Mouse (Mus musculus): ENCODE results near the gene Epn2. TPM values are rescaled to one million over a fixed set of nuclear protein-coding genes. Genes with fewer than 3 reads are reported as not detected.

Gene Epn2
- total and polyA plus RNA-seq, 3 experiments: 8.6 to 12.5 TPM; not detected in 1

Other genes with a start within 250 kb of the Epn2 start
- 0.10 and 0.15 TPM in 2 replicates for gene Slc47a2, start 236.8 kb downstream of the Epn2 start, total RNA-seq (2012; rRNA removed)
- under 1 TPM in 1 of 2 experiments, not detected in 1; 0.25 TPM for gene Slc47a2, start 236.8 kb downstream of the Epn2 start, polyA plus RNA-seq (2012; ENCODE audit: insufficient read depth in 1 of 2, insufficient read length in 2 of 2, low read depth in 1 of 2, low replicate concordance in 2 of 2, missing spikeins in 1 of 2)
- gene Slc47a1, start 201.3 kb downstream of the Epn2 start, total RNA-seq (2012; rRNA removed): 0.04 TPM in 1 of 2 replicates, not detected in the other
- gene Slc47a1, start 201.3 kb downstream of the Epn2 start, polyA plus RNA-seq (2012; ENCODE audit: insufficient read depth in 1 of 2, insufficient read length in 2 of 2, low read depth in 1 of 2, low replicate concordance in 2 of 2, missing spikeins in 1 of 2): not detected
- gene Rnf112, start 125.6 kb downstream of the Epn2 start, total RNA-seq (2012; rRNA removed): not detected in 2 replicates
- not detected for gene Rnf112, start 125.6 kb downstream of the Epn2 start, polyA plus RNA-seq (2012; ENCODE audit: insufficient read depth in 1 of 2, insufficient read length in 2 of 2, low read depth in 1 of 2, low replicate concordance in 2 of 2, missing spikeins in 1 of 2)
- gene Mfap4, start 94.3 kb downstream of the Epn2 start, total RNA-seq (2012; rRNA removed): not detected in 2 replicates
- gene Mfap4, start 94.3 kb downstream of the Epn2 start, polyA plus RNA-seq (2012; ENCODE audit: insufficient read depth in 1 of 2, insufficient read length in 2 of 2, low read depth in 1 of 2, low replicate concordance in 2 of 2, missing spikeins in 1 of 2): not detected
- gene Mapk7, start 85.3 kb downstream of the Epn2 start, total RNA-seq (2012; rRNA removed): 12.6 and 12.7 TPM in 2 replicates
- gene Mapk7, start 85.3 kb downstream of the Epn2 start, polyA plus RNA-seq (2012; ENCODE audit: insufficient read depth in 1 of 2, insufficient read length in 2 of 2, low read depth in 1 of 2, low replicate concordance in 2 of 2, missing spikeins in 1 of 2): 10 to 100 TPM in 1 of 2 experiments, not detected in 1; 25.3 TPM
- gene B9d1, start 74.5 kb downstream of the Epn2 start, total RNA-seq (2012; rRNA removed): 27.2 and 29.5 TPM in 2 replicates
- 10 to 100 TPM in 1 of 2 experiments, not detected in 1; 22.5 TPM for gene B9d1, start 74.5 kb downstream of the Epn2 start, polyA plus RNA-seq (2012; ENCODE audit: insufficient read depth in 1 of 2, insufficient read length in 2 of 2, low read depth in 1 of 2, low replicate concordance in 2 of 2, missing spikeins in 1 of 2)
- gene Grap, start 73.6 kb upstream of the Epn2 start, total RNA-seq (2012; rRNA removed): 1.8 TPM in 2 replicates
- gene Grap, start 73.6 kb upstream of the Epn2 start, polyA plus RNA-seq (2012; ENCODE audit: insufficient read depth in 1 of 2, insufficient read length in 2 of 2, low read depth in 1 of 2, low replicate concordance in 2 of 2, missing spikeins in 1 of 2): 1 to 10 TPM in 1 of 2 experiments, not detected in 1; 2.3 TPM
- gene Fam83g, start 104.4 kb upstream of the Epn2 start, total RNA-seq (2012; rRNA removed): 6.2 and 9.7 TPM in 2 replicates
- 1 to 10 TPM in 1 of 2 experiments, not detected in 1; 5.4 TPM for gene Fam83g, start 104.4 kb upstream of the Epn2 start, polyA plus RNA-seq (2012; ENCODE audit: insufficient read depth in 1 of 2, insufficient read length in 2 of 2, low read depth in 1 of 2, low replicate concordance in 2 of 2, missing spikeins in 1 of 2)
- not detected in 2 replicates for gene Slc5a10, start 141.1 kb upstream of the Epn2 start, total RNA-seq (2012; rRNA removed)
- under 1 TPM in 1 of 2 experiments, not detected in 1; 0.08 TPM for gene Slc5a10, start 141.1 kb upstream of the Epn2 start, polyA plus RNA-seq (2012; ENCODE audit: insufficient read depth in 1 of 2, insufficient read length in 2 of 2, low read depth in 1 of 2, low replicate concordance in 2 of 2, missing spikeins in 1 of 2)
- gene Prpsap2, start 182.4 kb upstream of the Epn2 start, total RNA-seq (2012; rRNA removed): 29.0 and 35.1 TPM in 2 replicates
- 10 to 100 TPM in 1 of 2 experiments, not detected in 1; 30.7 TPM for gene Prpsap2, start 182.4 kb upstream of the Epn2 start, polyA plus RNA-seq (2012; ENCODE audit: insufficient read depth in 1 of 2, insufficient read length in 2 of 2, low read depth in 1 of 2, low replicate concordance in 2 of 2, missing spikeins in 1 of 2)